Mouse (Mus musculus): ENCODE data around the gene Sdhaf1.
A peak's percentile ranks its signal among the peaks of the same experiment; 100 is the strongest.

- peak; percentile 71 for TF ChIP-seq CTCF (IDR thresholded peaks at IDR 0.05; ENCODE audit: control insufficient read depth, insufficient read depth, low read length)
- TF ChIP-seq POLR2A (IDR thresholded peaks at IDR 0.05; ENCODE audit: borderline replicate concordance, control insufficient read depth, low read depth, low read length) = 0 out of 2 replicates have a peak, but pooled peaks have one; percentile 6
These were observed 24.1 kb upstream of the Sdhaf1 start for GRCm38 (mm10) chr7:30347828-30348227.
